Mouse (Mus musculus) liver, postnatal 0 days (tissue): ENCODE results near the gene Dnaic1.

ENCODE experiments used
- CTCF ChIP-seq: sonication (generic); IDR thresholded peaks from 2 replicates; pipeline ENCODE4 v1.5.1; 2016; ENCODE audit warnings: antibody characterized with exemption, low read depth
- EP300 ChIP-seq: IDR thresholded peaks from 2 replicates; pipeline ENCODE4 v1.6.1; 2016; ENCODE audit warnings: antibody characterized with exemption, low read depth, mild to moderate bottlenecking

- TF ChIP-seq CTCF = no peak
- no peak for TF ChIP-seq EP300
Observed at GRCm38 (mm10) chr4:41677006-41677629, 107.5 kb downstream of the Dnaic1 start.
